Mouse (Mus musculus) liver, embryonic 11.5 days (tissue): ENCODE results near the gene Acadsb. TPM values are rescaled to one million over a fixed set of nuclear protein-coding genes. Genes with fewer than 3 reads are reported as not detected.
"Not testable (repeated sequence)": the region's sequence is repeated elsewhere in the genome, so short reads cannot be mapped to it uniquely, and the experiment has no call there.

Source experiments
- ATAC-seq: fragments of 200-750 bp; cut with Nextera tagmentation; replicated peaks from 2 replicates; pipeline ENCODE4 v1.8.0; 2017; ENCODE audit warnings: moderate number of reproducible peaks, mild to moderate bottlenecking, moderate TSS enrichment, moderate library complexity; ENCODE audit not compliant: low FRiP score
- DNase-seq: peaks from one replicate; pipeline ENCODE4 v3.0.0-alpha.2; 2017; ENCODE audit warnings: low spot score
- H3K27ac ChIP-seq: fragments of 300-500 bp; sonication (generic); 2 replicates; pipeline ENCODE4 v1.5.1; 2014; ENCODE audit warnings: mild to moderate bottlenecking, low read depth, low read length, control low read depth
- H3K27me3 ChIP-seq: fragments of 300-500 bp; sonication (generic); replicated peaks from 2 replicates; pipeline ENCODE4 v1.6.1; 2014; ENCODE audit warnings: low read length, mixed read lengths; ENCODE audit not compliant: control insufficient read depth, insufficient read depth
- H3K36me3 ChIP-seq: fragments of 300-500 bp; sonication (generic); 2 replicates; pipeline ENCODE4 v1.6.1; 2014; ENCODE audit warnings: mild to moderate bottlenecking, low read length, moderate library complexity, mixed read lengths; ENCODE audit not compliant: control insufficient read depth, insufficient read depth
- H3K4me1 ChIP-seq: fragments of 300-500 bp; sonication (generic); replicated peaks from 2 replicates; pipeline ENCODE4 v1.6.1; 2014; ENCODE audit warnings: low read length, mixed read lengths; ENCODE audit not compliant: control insufficient read depth, insufficient read depth
- H3K4me2 ChIP-seq: fragments of 300-500 bp; sonication (generic); 2 replicates; pipeline ENCODE4 v1.6.1; 2014; ENCODE audit warnings: mild to moderate bottlenecking, control low read depth, moderate library complexity
- H3K4me3 ChIP-seq: fragments of 300-500 bp; sonication (generic); 2 replicates; pipeline ENCODE4 v1.5.1; 2014; ENCODE audit warnings: low read depth, low read length, control low read depth
- H3K9ac ChIP-seq: fragments of 300-500 bp; sonication (generic); 2 replicates; pipeline ENCODE4 v1.6.1; 2014; ENCODE audit warnings: low read depth, low read length, control low read depth
- H3K9me3 ChIP-seq: fragments of 300-500 bp; sonication (generic); 2 replicates; pipeline ENCODE4 v1.6.1; 2016; ENCODE audit warnings: low read length, inconsistent platforms, mixed read lengths; ENCODE audit not compliant: control insufficient read depth
- WGBS: fragments of 180-500 bp; shearing (Covaris S2); extraction: QIAGEN DNeasy Blood & Tissue Kit; methylation state at CpG from one replicate; pipeline ENCODE4 v1.1.7; 2014; 5-methylcytosine and 5-hydroxymethylcytosine counted together
- polyA plus RNA-seq: library from polyadenylated mRNA; unstranded; fragments of >200 nt; fragmentation: Nextera tagmentation; extraction: Ambion mirVana; gene quantifications from 2 replicates; pipeline ENCODE4 v1.2.1, GENCODE M21; 2014

Gene Acadsb
- polyA plus RNA-seq, 1 experiment from 2014 or later = 50.8 TPM

GRCm38 (mm10) chr7:131391761-131392160, 18.6 kb upstream of the Acadsb start:
- H3K9me3 ChIP-seq, H3K27me3 ChIP-seq, H3K36me3 ChIP-seq, H3K9ac ChIP-seq, ATAC-seq, H3K27ac ChIP-seq, H3K4me1 ChIP-seq, DNase-seq, H3K4me3 ChIP-seq, H3K4me2 ChIP-seq: not testable (repeated sequence)
- WGBS = 92% methylated on average over 6 of the region's 7 CpGs

DNA sequence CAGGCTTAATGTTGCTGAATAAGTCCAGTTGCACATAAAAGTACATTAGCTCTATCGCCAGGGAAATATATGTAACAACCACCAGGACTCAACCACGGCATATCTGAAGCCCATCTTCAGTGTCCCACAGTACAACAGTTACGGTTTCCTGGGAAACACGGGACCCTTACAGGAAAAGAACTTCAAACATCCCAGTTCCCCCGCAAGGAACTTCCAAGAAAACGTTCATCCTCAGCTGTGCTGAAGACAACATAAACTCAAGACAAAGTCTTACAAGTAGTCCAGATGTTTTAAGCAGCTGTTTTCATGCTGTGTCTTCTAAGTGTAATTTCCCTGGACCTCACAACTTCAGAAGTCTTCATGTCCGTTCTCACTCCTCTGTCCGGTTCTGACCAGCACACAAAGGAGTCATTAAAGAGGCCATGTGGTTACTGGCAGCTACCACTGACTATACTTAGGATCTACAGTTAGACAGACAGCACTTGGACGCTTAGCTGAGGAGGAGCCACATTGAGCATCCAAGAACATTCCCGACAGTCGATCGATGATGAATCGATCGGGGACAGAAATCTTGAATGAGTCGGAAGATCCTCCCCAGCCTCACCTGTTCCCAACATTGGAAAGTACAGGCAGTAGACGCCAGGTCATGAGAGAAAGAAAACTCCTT, 947 bp upstream of the Acadsb start:
- ATAC-seq (peak; percentile 3; the same call in 1 of the 2 replicates), DNase-seq (no peak)
- H3K9ac ChIP-seq = peak overlapping the region; percentile 97
- 0 out of 2 replicates have a peak overlapping the region, but pooled peaks have one; percentile 13 for H3K27ac ChIP-seq
- peaks cover 17% of the 10 kb centered on the region for H3K4me1 ChIP-seq
- WGBS = 8% methylated on average over 16 of the region's 16 CpGs
- H3K9me3 ChIP-seq = no peaks in the 10 kb centered on the region
- no peaks in the 10 kb centered on the region for H3K27me3 ChIP-seq
- H3K4me3 ChIP-seq = peak overlapping the region; percentile 93
- H3K4me2 ChIP-seq = peak overlapping the region; percentile 65
- H3K36me3 ChIP-seq = no peaks in the 10 kb centered on the region

DNA sequence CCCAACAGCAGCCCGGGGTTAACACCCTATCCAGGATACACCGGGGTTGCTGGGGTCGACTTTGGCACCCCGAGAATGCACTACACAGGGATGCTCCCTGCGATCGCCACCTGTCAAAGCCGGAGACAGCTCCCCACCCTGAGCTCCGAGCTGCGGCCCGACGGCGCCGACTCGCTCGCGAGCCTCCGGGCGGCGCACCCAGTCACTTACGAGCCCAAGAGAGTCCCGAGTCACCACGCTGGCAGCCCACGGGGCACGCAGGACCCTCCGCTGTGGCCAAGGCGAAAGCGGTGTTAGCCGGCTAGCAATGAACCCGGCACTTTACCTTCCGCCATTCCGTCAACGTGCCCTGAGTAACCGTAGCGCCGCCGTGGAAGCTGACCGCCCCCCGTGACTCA, 414 bp upstream of the Acadsb start:
- no peaks in the 10 kb centered on the region for H3K27me3 ChIP-seq
- DNase-seq = peak; percentile 65
- H3K4me1 ChIP-seq = peaks cover 17% of the 10 kb centered on the region
- peak; percentile 72 for ATAC-seq
- H3K9ac ChIP-seq = peak overlapping the region; percentile 97
- H3K36me3 ChIP-seq = no peaks in the 10 kb centered on the region
- H3K27ac ChIP-seq = 0 out of 2 replicates have a peak overlapping the region, but pooled peaks have one; percentile 13
- peak overlapping the region; percentile 65 for H3K4me2 ChIP-seq
- WGBS = 1% methylated on average over 38 of the region's 38 CpGs
- H3K9me3 ChIP-seq = no peaks in the 10 kb centered on the region
- H3K4me3 ChIP-seq = peak overlapping the region; percentile 93

GRCm38 (mm10) chr7:131411221-131411940, 980 bp downstream of the Acadsb start:
- H3K9me3 ChIP-seq = no peaks in the 10 kb centered on the region
- H3K36me3 ChIP-seq = no peaks in the 10 kb centered on the region
- DNase-seq = no peak
- 53% methylated on average over 10 of the region's 10 CpGs for WGBS
- H3K4me2 ChIP-seq = peak overlapping the region; percentile 74
- no peaks in the 10 kb centered on the region for H3K27me3 ChIP-seq
- H3K27ac ChIP-seq = no peak overlapping the region
- H3K4me1 ChIP-seq = peaks cover 17% of the 10 kb centered on the region
- peak overlapping the region; percentile 70 for H3K9ac ChIP-seq
- H3K4me3 ChIP-seq = peak overlapping the region; percentile 93
- no peak for ATAC-seq

GRCm38 (mm10) chr7:131411941-131412270, 1.5 kb downstream of the Acadsb start:
- Histone ChIP-seq H3K9ac (no peak overlapping the region), H3K27me3 (no peaks in the 10 kb centered on the region), H3K36me3 (no peaks in the 10 kb centered on the region), H3K4me3 (no peak overlapping the region), H3K9me3 (no peaks in the 10 kb centered on the region), H3K4me1 (peaks cover 17% of the 10 kb centered on the region), H3K4me2 (no peak overlapping the region; the same call in 1 of the 2 replicates), H3K27ac (no peak overlapping the region)
- WGBS = 62% methylated on average over 2 of the region's 2 CpGs
- DNase-seq (no peak), ATAC-seq (no peak)

DNA sequence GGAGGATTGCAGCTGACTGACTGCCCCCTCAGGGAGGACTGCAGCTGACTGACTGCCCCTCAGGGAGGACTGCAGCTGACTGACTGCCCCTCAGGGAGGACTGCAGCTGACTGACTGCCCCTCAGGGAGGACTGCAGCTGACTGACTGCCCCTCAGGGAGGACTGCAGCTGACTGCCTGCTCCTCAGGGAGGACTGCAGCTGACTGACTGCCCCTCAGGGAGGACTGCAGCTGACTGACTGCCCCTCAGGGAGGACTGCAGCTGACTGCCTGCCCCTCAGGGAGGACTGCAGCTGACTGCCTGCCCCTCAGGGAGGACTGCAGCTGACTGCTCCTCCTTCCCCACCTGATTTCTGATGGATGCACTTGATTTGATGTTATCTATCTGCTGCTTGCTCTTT, 6.3 kb downstream of the Acadsb start:
- H3K9me3 ChIP-seq, H3K4me3 ChIP-seq, H3K27me3 ChIP-seq, H3K4me2 ChIP-seq, H3K4me1 ChIP-seq, H3K36me3 ChIP-seq, DNase-seq, H3K9ac ChIP-seq, H3K27ac ChIP-seq, ATAC-seq: not testable (repeated sequence)

DNA sequence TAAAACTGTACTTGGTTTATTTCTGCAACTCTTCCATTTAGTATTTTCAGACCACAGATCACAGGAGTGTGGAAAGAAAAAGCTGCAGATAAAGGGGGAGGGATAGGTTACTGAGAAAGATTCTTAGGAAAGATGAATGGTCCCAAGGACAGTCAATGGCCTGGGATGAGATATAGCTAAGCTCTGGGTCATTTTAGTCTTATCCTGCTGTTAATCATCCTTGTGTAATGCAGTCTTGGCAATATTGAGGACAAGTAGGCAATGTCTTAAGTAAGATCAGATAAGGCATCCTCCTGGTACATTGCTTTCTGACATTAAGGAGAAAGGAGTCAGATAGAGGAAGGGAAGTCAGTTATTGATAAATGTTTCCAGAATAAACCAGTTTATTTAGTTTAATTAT, 7.2 kb downstream of the Acadsb start:
- no peak overlapping the region for H3K4me2 ChIP-seq
- no peak overlapping the region for H3K9ac ChIP-seq
- H3K36me3 ChIP-seq = no peaks in the 10 kb centered on the region
- no peak overlapping the region for H3K27ac ChIP-seq
- no peaks in the 10 kb centered on the region for H3K27me3 ChIP-seq
- no peaks in the 10 kb centered on the region for H3K4me1 ChIP-seq
- no peak for DNase-seq
- no peaks in the 10 kb centered on the region for H3K9me3 ChIP-seq
- ATAC-seq = no peak
- no peak overlapping the region for H3K4me3 ChIP-seq

DNA sequence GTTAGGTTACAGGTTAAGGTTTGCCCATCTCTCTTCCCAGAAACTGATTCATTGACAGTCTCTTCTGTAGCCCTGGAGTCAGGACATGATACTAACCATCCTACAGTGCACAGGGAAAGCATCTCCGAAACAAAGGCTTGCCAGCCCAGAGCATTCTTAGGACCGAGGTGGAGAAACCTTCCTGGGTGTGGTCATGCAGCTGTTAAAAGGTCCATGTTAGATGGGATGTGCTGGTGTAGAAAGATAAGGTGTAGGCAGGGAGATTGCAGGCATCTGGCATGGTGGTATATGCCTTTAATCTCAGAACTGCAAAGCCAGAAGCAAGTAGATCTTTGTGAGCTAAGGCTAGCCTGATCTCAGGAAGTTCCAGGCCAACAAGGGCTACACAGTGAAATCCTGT, 14.5 kb downstream of the Acadsb start:
- H3K36me3 ChIP-seq = no peaks in the 10 kb centered on the region
- H3K9ac ChIP-seq = no peak overlapping the region
- no peaks in the 10 kb centered on the region for H3K9me3 ChIP-seq
- ATAC-seq (peak; percentile 99), DNase-seq (no peak)
- no peak overlapping the region for H3K4me3 ChIP-seq
- 54% methylated on average over 2 of the region's 2 CpGs for WGBS
- 0 out of 2 replicates have a peak, but pooled peaks cover 7% of the 10 kb centered on the region for H3K4me1 ChIP-seq
- H3K4me2 ChIP-seq = peak overlapping the region; percentile 29; the same call in 1 of the 2 replicates
- no peak overlapping the region for H3K27ac ChIP-seq
- no peaks in the 10 kb centered on the region for H3K27me3 ChIP-seq

- 83% methylated on average over 5 of the region's 5 CpGs for WGBS
- 0 out of 2 replicates have a peak, but pooled peaks cover 7% of the 10 kb centered on the region for H3K4me1 ChIP-seq
- peaks cover 3% of the 10 kb centered on the region; the same call in 1 of the 2 replicates for H3K36me3 ChIP-seq
- H3K9ac ChIP-seq = no peak overlapping the region
- H3K4me2 ChIP-seq = no peak overlapping the region
- ATAC-seq = no peak
- no peak for DNase-seq
- H3K27ac ChIP-seq = no peak overlapping the region
- no peak overlapping the region for H3K4me3 ChIP-seq
- no peaks in the 10 kb centered on the region for H3K9me3 ChIP-seq
- no peaks in the 10 kb centered on the region for H3K27me3 ChIP-seq
These were observed 16.9 kb downstream of the Acadsb start for GRCm38 (mm10) chr7:131427331-131427730.
